Mouse (Mus musculus) liver, embryonic 14.5 days (tissue): ENCODE results near the gene Dio1. TPM values are rescaled to one million over a fixed set of nuclear protein-coding genes. Genes with fewer than 3 reads are reported as not detected.

Experiments
- ATAC-seq: fragments of 200-750 bp; cut with Nextera tagmentation; 2 replicates; pipeline ENCODE4 v1.8.0; 2017; ENCODE audit warnings: moderate number of reproducible peaks, mild to moderate bottlenecking, moderate library complexity; ENCODE audit not compliant: insufficient read depth
- DNase-seq, 3 experiments: peaks; one replicate each; pipeline ENCODE4 v3.0.0-alpha.2; 2012 to 2013; ENCODE audit warnings: low read depth in 3 of 3, low spot score in 3 of 3
- H3K27ac ChIP-seq: fragments of 300-500 bp; sonication (generic); 2 replicates; pipeline ENCODE4 v1.5.1; 2014; ENCODE audit warnings: moderate library complexity, mild to moderate bottlenecking, control low read depth, inconsistent platforms
- H3K27me3 ChIP-seq: fragments of 300-500 bp; sonication (generic); 2 replicates; pipeline ENCODE4 v1.6.1; 2014; ENCODE audit warnings: mild to moderate bottlenecking, low read length, moderate library complexity; ENCODE audit not compliant: control insufficient read depth, insufficient read depth
- H3K36me3 ChIP-seq: fragments of 300-500 bp; sonication (generic); replicated peaks from 2 replicates; pipeline ENCODE4 v1.6.1; 2014; ENCODE audit warnings: low read depth; ENCODE audit not compliant: control insufficient read depth, insufficient read depth
- H3K4me1 ChIP-seq, 2 experiments: fragments of 200-500 bp in 1 of 2; fragments of 300-500 bp in 1 of 2; sonication (generic) in 1 of 2; replicated peaks; 2 replicates each; pipeline ENCODE4 v1.6.1; 2012 to 2014; ENCODE audit warnings: antibody characterized with exemption in 1 of 2, inconsistent platforms in 1 of 2, low read length in 1 of 2; ENCODE audit not compliant: control insufficient read depth in 2 of 2, insufficient read depth in 2 of 2
- H3K4me2 ChIP-seq: fragments of 300-500 bp; sonication (generic); 2 replicates; pipeline ENCODE4 v1.6.1; 2014; ENCODE audit warnings: low read depth, mild to moderate bottlenecking, control low read depth, moderate library complexity
- H3K4me3 ChIP-seq, 2 experiments: fragments of 200-500 bp in 1 of 2; fragments of 300-500 bp in 1 of 2; sonication (generic) in 1 of 2; 2 replicates each; pipeline ENCODE4 v1.5.1; 2012 to 2014; ENCODE audit warnings: low read depth in 2 of 2, low read length in 2 of 2, mild to moderate bottlenecking in 2 of 2, control low read depth in 1 of 2, inconsistent platforms in 1 of 2, moderate library complexity in 1 of 2; ENCODE audit not compliant: insufficient read depth in 1 of 2
- H3K9ac ChIP-seq: fragments of 300-500 bp; sonication (generic); replicated peaks from 2 replicates; pipeline ENCODE4 v1.6.1; 2014; ENCODE audit warnings: mild to moderate bottlenecking, control low read depth, moderate library complexity
- H3K9me3 ChIP-seq: fragments of 300-500 bp; sonication (generic); 2 replicates; pipeline ENCODE4 v1.6.1; 2016; ENCODE audit warnings: low read length, mixed read lengths; ENCODE audit not compliant: control insufficient read depth
- CTCF ChIP-seq: IDR thresholded peaks from 2 replicates; pipeline ENCODE4 v1.5.1; 2016; ENCODE audit warnings: antibody characterized with exemption, low read depth, control low read depth
- EP300 ChIP-seq: IDR thresholded peaks from 2 replicates; pipeline ENCODE4 v1.6.1; 2016; ENCODE audit warnings: antibody characterized with exemption, low read depth
- whole genome bisulfite sequencing: fragments of 180-500 bp; shearing (Covaris S2); extraction: QIAGEN DNeasy Blood & Tissue Kit; methylation state at CpG from one replicate; pipeline ENCODE4 v1.1.7; 2014; ENCODE audit not compliant: insufficient replicate concordance; 5-methylcytosine and 5-hydroxymethylcytosine counted together
- polyA plus RNA-seq, 2 experiments: library from polyadenylated mRNA; depleted of rRNA in 1 of 2; stranded (reverse) in 1 of 2; unstranded in 1 of 2; fragments of >200 nt; fragmentation: Nextera tagmentation in 1 of 2; extraction: Ambion mirVana in 1 of 2; gene quantifications; 2 replicates each; pipeline versions ENCODE4 v1.2.1 to v1.2.3; 2012 to 2014

The Dio1 gene
- polyA plus RNA-seq (2012; rRNA removed) (0.03 TPM in 1 of 2 replicates, not detected in the other), polyA plus RNA-seq (2014; fragmentation: Nextera tagmentation; extraction: Ambion mirVana) (not detected in 2 replicates)

DNA sequence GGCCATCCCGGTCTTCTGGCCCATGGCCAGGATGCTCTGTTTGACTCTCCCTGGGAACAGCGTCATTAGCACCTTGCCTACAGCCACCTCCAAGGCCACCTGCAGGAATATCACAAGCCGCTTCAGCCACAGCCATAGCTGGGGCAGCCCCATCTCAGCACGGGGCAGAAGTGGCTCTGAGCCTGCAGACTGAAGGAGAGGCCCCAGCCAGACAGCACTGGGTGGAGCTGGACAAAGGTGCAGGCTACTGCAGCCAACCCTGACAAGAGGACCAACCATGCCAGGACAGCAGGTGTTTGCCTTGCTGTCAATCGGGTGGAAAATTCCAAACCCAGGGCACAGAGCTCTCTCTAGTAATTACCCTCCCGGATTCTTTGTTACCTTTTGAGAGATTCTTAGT lies at the start of gene Dio1:
Gene Dio1 (minus strand): TSS at position 204 of the 400 bp plus-strand sequence.
- no peaks in the 10 kb centered on the region for H3K36me3 ChIP-seq
- H3K27me3 ChIP-seq = no peaks in the 10 kb centered on the region
- WGBS = 45% methylated on average over 6 of the region's 6 CpGs
- H3K27ac ChIP-seq = no peak within 1 kb of the TSS
- DNase-seq = no peak
- no peak for ATAC-seq
- H3K9ac ChIP-seq = no peak within 1 kb of the TSS
- H3K4me1 ChIP-seq = peaks cover 0 to 11% of the 10 kb centered on the region in 2 experiments; a peak in 2 of 4 replicates
- no peaks in the 10 kb centered on the region for H3K9me3 ChIP-seq
- no peak within 1 kb of the TSS for H3K4me2 ChIP-seq
- H3K4me3 ChIP-seq = no peak within 1 kb of the TSS
- TF ChIP-seq CTCF (no peak), EP300 (no peak)

- DNase-seq (no peak), ATAC-seq (no peak)
- no peaks in the 10 kb centered on the region for H3K36me3 ChIP-seq
- no peak overlapping the region for H3K4me3 ChIP-seq
- H3K9ac ChIP-seq = no peak overlapping the region
- H3K27me3 ChIP-seq = no peaks in the 10 kb centered on the region
- H3K9me3 ChIP-seq = no peaks in the 10 kb centered on the region
- WGBS = 60% methylated on average over 4 of the region's 4 CpGs
- TF ChIP-seq EP300 = no peak
- TF ChIP-seq CTCF = no peak
- H3K27ac ChIP-seq = no peak overlapping the region
- H3K4me2 ChIP-seq = no peak overlapping the region
- 0 out of 4 replicates have a peak, but pooled peaks cover 0 to 1% of the 10 kb centered on the region in 2 experiments for H3K4me1 ChIP-seq
These were observed 47.6 kb upstream of the Dio1 start for GRCm38 (mm10) chr4:107354543-107354942.

DNA sequence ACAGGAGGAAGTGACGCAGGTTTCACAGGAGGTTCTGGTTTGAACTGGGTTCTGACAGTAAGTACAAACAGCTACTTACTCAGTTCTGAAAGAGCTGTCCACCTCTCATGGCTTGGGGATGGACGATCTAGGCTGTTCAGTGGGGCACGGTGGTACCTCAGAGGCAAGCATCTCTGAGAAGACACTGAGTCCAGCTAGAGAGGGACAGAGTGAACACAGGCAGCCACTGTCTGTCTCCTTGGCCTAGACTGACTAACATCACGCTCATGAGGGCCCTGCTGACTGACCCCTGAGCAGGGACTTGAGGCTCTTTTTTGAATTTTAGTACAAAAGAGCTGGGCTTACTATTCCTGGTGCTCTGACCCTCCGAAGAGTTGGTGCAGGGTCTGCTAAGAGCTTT lies 47.2 kb upstream of the Dio1 start:
- TF ChIP-seq CTCF (no peak), EP300 (no peak)
- Histone ChIP-seq H3K27ac (no peak overlapping the region), H3K36me3 (no peaks in the 10 kb centered on the region), H3K4me1 (0 out of 4 replicates have a peak, but pooled peaks cover 0 to 1% of the 10 kb centered on the region in 2 experiments), H3K9me3 (no peaks in the 10 kb centered on the region), H3K9ac (no peak overlapping the region), H3K4me3 (no peak overlapping the region), H3K27me3 (no peaks in the 10 kb centered on the region), H3K4me2 (no peak overlapping the region)
- DNase-seq (no peak), ATAC-seq (no peak)
- 70% methylated on average over 5 of the region's 5 CpGs for WGBS

GRCm38 (mm10) chr4:107353612-107354011 lies 46.6 kb upstream of the Dio1 start:
- DNase-seq (no peak), ATAC-seq (no peak)
- Histone ChIP-seq H3K9me3 (no peaks in the 10 kb centered on the region), H3K36me3 (no peaks in the 10 kb centered on the region), H3K27ac (no peak overlapping the region), H3K4me3 (no peak overlapping the region), H3K4me1 (0 out of 4 replicates have a peak, but pooled peaks cover 0 to 1% of the 10 kb centered on the region in 2 experiments), H3K9ac (no peak overlapping the region), H3K4me2 (no peak overlapping the region), H3K27me3 (no peaks in the 10 kb centered on the region)
- 69% methylated on average over 3 of the region's 3 CpGs for WGBS
- TF ChIP-seq CTCF (no peak), EP300 (no peak)

- no peaks in the 10 kb centered on the region for H3K27me3 ChIP-seq
- no peak overlapping the region for H3K4me3 ChIP-seq
- 0 out of 4 replicates have a peak, but pooled peaks cover 0 to 1% of the 10 kb centered on the region in 2 experiments for H3K4me1 ChIP-seq
- ATAC-seq (no peak), DNase-seq (no peak)
- no peak overlapping the region for H3K4me2 ChIP-seq
- H3K9me3 ChIP-seq = no peaks in the 10 kb centered on the region
- no peaks in the 10 kb centered on the region for H3K36me3 ChIP-seq
- no peak overlapping the region for H3K27ac ChIP-seq
- TF ChIP-seq EP300 (no peak), CTCF (no peak)
- no peak overlapping the region for H3K9ac ChIP-seq
These were observed 44.4 kb upstream of the Dio1 start for GRCm38 (mm10) chr4:107351368-107351767.
